Mouse (Mus musculus) cortical plate, adult 2 months (tissue): ENCODE measurements around the gene Idi1.

Experiments
- CTCF ChIP-seq: fragments of 200-500 bp; IDR thresholded peaks from 2 replicates; pipeline ENCODE4 v1.5.1; 2011; ENCODE audit warnings: mild to moderate bottlenecking, control low read depth, low read length; ENCODE audit not compliant: insufficient read depth; ENCODE audit errors: extremely low read depth
- POLR2A ChIP-seq: fragments of 200-500 bp; IDR thresholded peaks from 2 replicates; pipeline ENCODE4 v1.6.1; 2011; ENCODE audit warnings: mild to moderate bottlenecking, low read length, control low read depth; ENCODE audit not compliant: insufficient read depth; ENCODE audit errors: extremely low read depth

DNA sequence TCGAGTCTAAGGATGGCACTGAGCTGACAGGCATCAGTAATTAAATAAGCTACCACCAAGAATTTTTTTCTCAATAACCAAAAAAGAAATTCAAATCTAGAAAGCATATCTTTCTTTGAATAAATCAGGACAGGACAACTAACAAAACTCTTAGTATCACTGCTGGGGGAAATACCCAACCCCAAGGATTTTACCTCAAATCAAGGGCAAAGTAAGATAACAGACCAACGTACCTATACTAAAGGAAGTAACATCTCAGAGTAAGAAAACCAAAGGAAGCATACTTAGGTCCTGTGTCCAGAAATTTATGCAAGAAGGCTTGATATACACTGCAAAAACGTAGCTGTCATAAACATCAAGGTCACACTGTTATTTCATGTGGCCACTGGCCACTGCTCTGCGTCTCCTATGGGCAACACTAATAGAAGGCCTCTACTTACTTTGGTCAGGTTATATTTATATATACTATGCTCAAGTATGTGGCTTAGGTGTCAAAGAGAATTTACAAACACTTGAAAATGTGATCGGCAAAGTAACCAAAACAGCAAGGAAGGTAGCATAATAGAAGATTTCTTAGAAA, 15.6 kb upstream of the Idi1 start:
- no peak for TF ChIP-seq CTCF
- TF ChIP-seq POLR2A: no peak
